Mouse (Mus musculus) myocyte (in vitro differentiated cells): ENCODE results near the gene Cntd1.

Source experiments
- CEBPB ChIP-seq: IDR thresholded peaks from 2 replicates; pipeline ENCODE4 v1.6.1; 2011; ENCODE audit warnings: mild to moderate bottlenecking, moderate library complexity; ENCODE audit not compliant: poor library complexity, insufficient read depth, severe bottlenecking
- E2F4 ChIP-seq: IDR thresholded peaks from one replicate; pipeline ENCODE4 v1.6.1; 2011; ENCODE audit warnings: mild to moderate bottlenecking, control low read depth, moderate library complexity; ENCODE audit not compliant: insufficient read depth
- MAX ChIP-seq: IDR thresholded peaks from one replicate; pipeline ENCODE4 v1.6.1; 2011; ENCODE audit warnings: low read depth, mild to moderate bottlenecking, control low read depth
- MYOD1 ChIP-seq, 3 experiments: IDR thresholded peaks; one replicate each; pipeline ENCODE4 v1.6.1; 2011; ENCODE audit warnings: control low read depth in 2 of 3, low read depth in 2 of 3, mild to moderate bottlenecking in 2 of 3, moderate library complexity in 1 of 3; ENCODE audit not compliant: insufficient read length in 2 of 3, control insufficient read depth in 1 of 3
- MYOG ChIP-seq, 3 experiments: IDR thresholded peaks; one replicate each; pipeline ENCODE4 v1.6.1; 2011; ENCODE audit warnings: control low read depth in 2 of 3, low read depth in 2 of 3, mild to moderate bottlenecking in 2 of 3; ENCODE audit not compliant: insufficient read length in 2 of 3, control insufficient read depth in 1 of 3, insufficient read depth in 1 of 3
- POLR2A ChIP-seq: IDR thresholded peaks from one replicate; pipeline ENCODE4 v1.6.1; 2011; ENCODE audit warnings: low read depth, mild to moderate bottlenecking, control low read depth, moderate library complexity; ENCODE audit not compliant: insufficient read length
- POLR2AphosphoS2 ChIP-seq: IDR thresholded peaks from one replicate; pipeline ENCODE4 v1.6.1; 2011; ENCODE audit warnings: low read depth, control low read depth; ENCODE audit not compliant: insufficient read length
- TCF12 ChIP-seq: IDR thresholded peaks from one replicate; pipeline ENCODE4 v1.6.1; 2011; ENCODE audit warnings: mild to moderate bottlenecking, control low read depth; ENCODE audit not compliant: poor library complexity, insufficient read depth, severe bottlenecking
- TCF3 ChIP-seq: IDR thresholded peaks from one replicate; pipeline ENCODE4 v1.6.1; 2011; ENCODE audit warnings: low read depth, control low read depth; ENCODE audit not compliant: insufficient read length
- USF1 ChIP-seq: IDR thresholded peaks from one replicate; pipeline ENCODE4 v1.6.1; 2011; ENCODE audit warnings: low read depth, mild to moderate bottlenecking, control low read depth, moderate library complexity

GRCm38 (mm10) chr11:101265906-101266305, 12.9 kb upstream of the Cntd1 start:
- TF ChIP-seq MYOD1 (IDR thresholded peaks at IDR 0.05; ENCODE audit: control insufficient read depth in 1 of 3, insufficient read length in 2 of 3, low read depth in 2 of 3) (no peak), MAX (no peak), POLR2A (no peak), TCF12 (no peak), TCF3 (no peak), POLR2AphosphoS2 (no peak), CEBPB (no peak), MYOG (IDR thresholded peaks at IDR 0.05; ENCODE audit: control insufficient read depth in 1 of 3, insufficient read depth in 1 of 3, insufficient read length in 2 of 3, low read depth in 2 of 3) (no peak), USF1 (no peak), E2F4 (no peak)
